Mouse (Mus musculus) adrenal gland, postnatal 14 days (tissue): ENCODE measurements around the gene Psmb7. TPM values are rescaled to one million over a fixed set of nuclear protein-coding genes. Genes with fewer than 3 reads are reported as not detected.
A peak's percentile ranks its signal among the peaks of the same experiment; 100 is the strongest.

Experiments
- DNase-seq: peaks from one replicate; pipeline ENCODE4 v3.0.0; 2021; ENCODE audit warnings: mixed read lengths
- total RNA-seq: library from RNA; stranded (reverse); gene quantifications from 2 replicates; pipeline ENCODE4 v1.2.3, GENCODE M21; 2021

Gene Psmb7
- total RNA-seq, 1 experiment from 2014 or later = 261 TPM

DNA sequence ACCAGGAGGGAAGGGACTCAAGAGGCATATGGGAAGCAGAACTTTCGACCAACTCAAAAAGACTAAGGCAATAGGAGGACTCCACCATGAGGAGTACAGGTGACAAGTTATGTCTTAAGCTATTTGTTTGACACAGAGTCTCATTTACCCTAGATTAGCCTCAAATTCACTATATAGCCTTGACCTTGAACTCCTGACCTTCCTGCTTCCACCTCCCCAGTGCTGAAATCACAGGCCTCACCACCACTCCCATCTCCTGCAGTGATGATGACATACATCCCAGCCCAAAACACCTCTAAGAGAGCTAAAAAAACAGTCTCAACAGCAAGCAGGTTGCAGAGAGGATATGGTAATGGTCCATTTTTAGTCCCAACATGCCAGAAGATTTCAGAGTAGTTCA, 2.1 kb downstream of the Psmb7 start:
- no peak for DNase-seq

DNA sequence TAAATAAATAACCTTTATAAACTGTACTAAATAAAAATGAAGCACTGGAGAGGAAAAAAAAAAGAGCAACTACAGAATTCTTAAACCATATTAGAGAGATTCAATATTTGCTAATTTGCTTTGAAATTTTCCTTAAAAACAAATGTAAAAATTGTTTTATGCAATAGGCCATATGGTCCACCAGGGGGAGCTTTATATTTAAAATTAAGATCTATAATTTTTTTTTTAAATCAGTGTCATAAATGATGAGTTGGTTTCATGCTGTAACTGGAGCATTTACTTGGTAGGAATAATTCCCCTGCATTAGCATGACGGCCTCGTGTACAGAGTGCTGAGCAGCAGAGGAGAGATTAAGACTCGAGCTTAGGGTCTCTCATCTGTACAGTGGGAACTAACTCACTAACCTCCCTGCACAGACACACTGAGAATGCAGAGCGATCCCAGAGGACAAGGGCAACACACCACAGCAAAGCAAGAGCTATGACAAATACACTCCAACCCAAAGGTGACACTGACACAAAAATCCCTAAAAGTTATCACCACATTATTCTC, 6.1 kb downstream of the Psmb7 start:
- no peak for DNase-seq

DNA sequence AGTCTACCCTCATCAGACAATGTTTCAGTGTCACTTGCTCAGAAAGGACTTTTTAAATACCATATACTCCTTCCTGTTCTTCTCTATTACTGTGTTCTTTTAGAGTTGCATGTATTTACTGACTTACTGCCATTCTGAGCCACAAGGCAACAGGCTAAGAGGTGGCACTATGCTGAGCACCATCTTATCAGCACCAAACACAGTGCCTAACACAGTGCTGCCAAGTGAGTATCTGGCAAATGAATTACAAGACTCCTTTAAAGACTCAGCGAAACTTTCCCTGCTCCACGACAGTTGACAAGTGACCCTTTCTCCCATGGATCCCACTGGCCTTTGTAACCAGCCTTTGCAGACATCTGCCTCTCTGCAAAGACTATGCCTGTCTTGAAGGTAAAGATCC, 13.3 kb downstream of the Psmb7 start:
- DNase-seq = no peak

GRCm38 (mm10) chr2:38629451-38629850, 14.4 kb downstream of the Psmb7 start:
- DNase-seq = no peak

GRCm38 (mm10) chr2:38628801-38629200, 15.1 kb downstream of the Psmb7 start:
- DNase-seq = no peak

GRCm38 (mm10) chr2:38623821-38624590, 19.9 kb downstream of the Psmb7 start:
- no peak for DNase-seq

DNA sequence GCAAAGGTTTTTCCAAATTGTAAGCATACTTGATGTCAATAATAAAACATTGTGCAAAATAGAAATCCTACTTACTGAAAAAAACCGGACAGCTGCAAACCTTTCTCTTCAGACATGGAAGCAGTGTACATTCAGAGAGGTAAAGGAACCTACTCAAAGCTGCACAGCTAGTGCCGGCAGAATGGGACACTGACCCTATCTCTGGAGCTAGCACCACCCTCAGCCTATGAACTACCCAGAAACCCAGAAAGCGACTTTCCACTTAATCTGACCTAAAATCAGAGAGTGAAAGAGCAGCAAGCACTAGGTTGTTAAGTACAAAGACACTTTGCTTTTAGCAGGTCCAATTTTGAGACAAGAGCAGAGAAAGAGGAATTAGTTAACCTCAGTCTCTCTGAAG, 20.5 kb downstream of the Psmb7 start:
- DNase-seq = no peak

GRCm38 (mm10) chr2:38621610-38622021, 22.3 kb downstream of the Psmb7 start:
- DNase-seq = peak; percentile 83

DNA sequence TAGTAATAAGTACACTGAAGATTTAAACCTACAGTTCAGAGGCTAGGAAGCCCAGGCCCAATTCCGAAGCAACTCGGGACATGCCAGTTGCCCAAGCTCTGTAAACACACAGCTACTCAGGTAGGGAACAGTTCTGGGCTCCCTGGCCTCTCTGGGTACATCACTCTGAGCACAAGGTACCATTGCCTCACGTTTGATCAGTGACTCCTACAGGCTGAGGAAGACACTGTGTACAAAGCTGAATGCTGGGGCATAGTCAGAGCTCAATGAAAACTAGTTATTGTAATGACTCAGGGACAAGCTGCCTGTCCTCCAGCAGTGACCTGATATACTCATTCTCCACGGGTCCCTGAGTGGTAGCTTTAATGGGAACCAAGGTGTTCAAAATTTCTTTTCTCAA, 22.8 kb downstream of the Psmb7 start:
- DNase-seq = no peak

GRCm38 (mm10) chr2:38619777-38620176, 24.1 kb downstream of the Psmb7 start:
- DNase-seq = no peak

- DNase-seq = no peak
These were observed 26.7 kb downstream of the Psmb7 start for GRCm38 (mm10) chr2:38616956-38617872.

DNA sequence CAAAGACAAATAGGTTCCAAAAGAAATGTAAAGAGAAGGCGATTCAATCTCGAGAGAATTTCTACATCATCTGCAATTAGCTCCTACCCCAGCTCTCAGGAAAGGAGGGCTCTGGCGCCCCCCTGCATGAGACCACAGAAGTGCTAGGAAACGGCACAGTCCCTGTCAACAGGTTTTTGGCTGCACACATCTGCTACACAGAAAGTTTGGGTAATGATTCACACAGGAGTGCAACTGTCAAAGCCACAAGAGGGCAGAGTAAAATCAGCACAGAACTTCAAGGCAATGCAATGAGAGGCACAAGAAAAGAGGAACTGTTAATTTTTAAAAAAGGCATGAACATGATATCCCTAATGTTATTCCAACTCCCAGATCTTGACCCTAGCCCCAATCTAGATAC, 27.8 kb downstream of the Psmb7 start:
- peak; percentile 49 for DNase-seq

GRCm38 (mm10) chr2:38614437-38614836, 29.4 kb downstream of the Psmb7 start:
- no peak for DNase-seq

DNA sequence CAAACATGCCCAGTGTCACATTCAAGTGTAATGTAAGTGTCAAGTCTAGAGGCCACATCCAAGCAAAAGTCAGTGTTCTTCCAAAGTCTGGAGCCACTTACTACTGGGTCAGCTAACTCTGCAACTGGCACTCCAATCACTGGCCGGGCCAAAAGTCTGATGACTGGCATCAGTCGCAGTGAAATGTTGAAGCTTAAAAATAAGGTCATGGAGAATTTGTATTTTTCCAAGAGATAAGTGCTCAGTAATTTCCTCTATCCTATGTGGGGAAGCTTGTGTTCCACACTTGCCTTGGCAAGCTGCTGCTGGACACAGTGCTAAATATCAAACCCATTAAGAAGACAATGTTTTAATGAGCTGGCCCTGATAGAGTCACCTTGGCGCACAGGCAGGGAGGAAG, 30.3 kb downstream of the Psmb7 start:
- no peak for DNase-seq

DNA sequence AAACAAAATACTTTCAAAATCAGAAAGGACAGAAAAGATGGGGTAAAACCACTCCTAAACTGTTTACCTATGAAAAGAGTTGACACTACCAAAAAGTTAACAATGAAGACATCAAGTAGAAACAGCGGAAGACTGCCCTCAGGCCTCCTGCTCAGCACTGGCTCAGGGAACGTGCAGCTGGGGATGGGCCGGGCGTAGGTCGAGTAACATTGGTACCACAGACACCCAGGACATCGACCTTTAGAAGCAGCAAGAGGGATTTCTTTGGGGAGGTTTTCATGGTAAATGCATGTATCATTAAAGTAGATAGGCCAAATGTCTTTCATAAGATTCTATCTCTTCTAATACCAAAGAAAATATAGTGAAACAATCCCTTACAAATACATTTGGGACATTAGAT, 31.3 kb downstream of the Psmb7 start:
- no peak for DNase-seq

- no peak for DNase-seq
These were observed 33.7 kb downstream of the Psmb7 start for GRCm38 (mm10) chr2:38610161-38610560.

- DNase-seq = no peak
These were observed 34.6 kb downstream of the Psmb7 start for GRCm38 (mm10) chr2:38609310-38609709.

DNA sequence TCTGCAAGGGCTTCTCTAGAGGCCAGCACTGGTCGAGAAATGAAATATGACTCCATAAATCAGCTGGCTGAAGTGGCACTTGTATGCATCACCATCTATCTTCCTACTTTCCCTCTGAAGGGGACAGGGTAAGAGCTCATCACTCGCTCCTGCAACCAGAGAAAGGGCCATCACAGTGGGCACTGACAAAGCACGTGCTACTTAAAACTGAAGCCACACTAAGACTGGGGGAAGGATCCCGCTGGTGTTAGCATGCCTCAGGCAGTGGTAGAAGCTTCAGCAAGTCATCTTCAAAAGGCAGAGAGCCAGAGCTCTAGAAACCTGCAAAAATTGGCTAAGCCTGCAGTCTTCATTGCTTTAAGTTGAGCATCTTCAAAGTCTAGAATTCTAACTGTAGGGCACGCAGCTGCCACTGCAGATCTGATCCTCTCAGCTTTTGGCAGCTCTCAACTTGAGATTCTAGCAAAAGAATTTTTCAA, 35.0 kb downstream of the Psmb7 start:
- no peak for DNase-seq

- DNase-seq = no peak
These were observed 36.2 kb downstream of the Psmb7 start for GRCm38 (mm10) chr2:38607716-38608115.

- DNase-seq = no peak
These were observed 43.0 kb downstream of the Psmb7 start for GRCm38 (mm10) chr2:38600842-38601241.

- no peak for DNase-seq
These were observed 45.5 kb downstream of the Psmb7 start for GRCm38 (mm10) chr2:38598395-38598794.

GRCm38 (mm10) chr2:38597896-38598295, 46.0 kb downstream of the Psmb7 start:
- no peak for DNase-seq

GRCm38 (mm10) chr2:38594874-38595273, 49.0 kb downstream of the Psmb7 start:
- DNase-seq = no peak
